8 mouse cellular contexts compared by ENCODE assay signal in the genomic region with DNA sequence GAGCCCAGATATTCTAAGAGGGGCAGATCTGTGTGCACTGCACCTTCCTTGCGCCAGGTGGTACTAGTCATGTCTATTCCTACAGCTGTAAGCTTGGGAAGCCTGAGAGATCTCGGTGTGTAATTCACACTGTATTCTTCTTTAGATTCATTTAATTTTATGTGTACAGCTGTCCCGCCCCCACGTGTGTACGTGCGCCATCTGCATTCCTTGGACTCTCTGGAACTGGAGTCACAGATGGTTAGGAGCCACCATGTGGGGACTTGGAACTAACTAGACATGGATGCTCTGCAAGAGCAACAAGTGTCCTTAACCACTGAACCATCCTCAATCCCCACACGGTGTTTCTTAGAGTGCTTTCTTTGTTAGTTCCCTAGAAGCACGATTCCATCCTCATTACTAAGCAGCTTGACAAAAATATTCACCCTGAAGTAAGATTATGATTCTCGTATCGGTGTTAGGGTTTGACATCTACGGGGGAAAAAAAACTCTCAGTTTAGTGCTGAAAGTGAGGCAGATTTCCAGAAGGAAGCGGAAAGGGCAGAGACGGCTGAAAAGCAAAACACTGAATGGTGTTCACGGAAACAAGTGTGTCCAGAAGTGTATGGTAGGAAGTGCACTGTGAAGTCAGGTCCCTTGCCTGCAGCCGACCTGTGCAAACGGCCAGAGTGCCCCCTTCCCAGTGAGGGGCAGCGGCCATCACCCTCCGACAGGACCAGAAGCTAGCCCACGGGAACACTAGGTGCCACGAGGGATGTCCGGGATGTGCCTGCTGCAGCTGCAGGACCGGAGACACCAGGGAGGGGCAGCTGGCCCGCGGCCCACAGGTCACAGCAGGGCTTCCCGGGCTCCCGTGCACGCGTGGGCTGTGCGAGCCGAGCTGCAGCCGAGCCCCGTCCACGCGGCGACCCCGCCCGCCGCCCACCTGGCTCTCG. TPM values are rescaled to one million over a fixed set of nuclear protein-coding genes. Genes with fewer than 3 reads are reported as not detected.
A peak's percentile ranks its signal among the peaks of the same experiment; 100 is the strongest.
DNase-seq lines count a peak whose midpoint lies in the region; ATAC-seq and TF ChIP-seq lines count a peak whose summit lies in the region.

No protein-coding gene starts in this region.

- no peaks in the 10 kb centered on the region for H3K27me3 ChIP-seq in thymus, adult 2 months (ENCODE audit: control insufficient read depth, insufficient read depth, low read length)
- H3K27me3 ChIP-seq in intestine, postnatal 0 days (replicated peaks; ENCODE audit: control insufficient read depth, insufficient read depth, low read length) = no peaks in the 10 kb centered on the region
- H3K27me3 ChIP-seq in limb, embryonic 13.5 days = peaks cover 6% of the 10 kb centered on the region; the same call in 1 of the 2 replicates
- H3K27me3 ChIP-seq in midbrain, embryonic 16.5 days (ENCODE audit: control insufficient read depth, insufficient read depth, low read depth, low read length) = no peaks in the 10 kb centered on the region

- no peak for TF ChIP-seq POLR2A in thymus, adult 2 months (IDR thresholded peaks at IDR 0.05; ENCODE audit: control insufficient read depth, extremely low read depth, insufficient read depth, low read length, poor library complexity)

- WGBS in thymus, adult 2 months = 15% methylated on average over 39 of the region's 39 CpGs
- 8% methylated on average over 37 of the region's 39 CpGs for WGBS in intestine, postnatal 0 days
- 11% methylated on average over 39 of the region's 39 CpGs for WGBS in limb, embryonic 13.5 days
- 10% methylated on average over 37 of the region's 39 CpGs for WGBS in midbrain, embryonic 16.5 days

- H3K4me3 ChIP-seq in thymus, adult 2 months (ENCODE audit: control insufficient read depth, insufficient read depth, low read length) = peak overlapping the region; percentile 70
- H3K4me3 ChIP-seq in intestine, postnatal 0 days (ENCODE audit: low read depth, low read length) = peak overlapping the region; percentile 73
- H3K4me3 ChIP-seq in limb, embryonic 13.5 days = peak overlapping the region; percentile 86
- H3K4me3 ChIP-seq in midbrain, embryonic 16.5 days (ENCODE audit: low read depth, low read length) = peak overlapping the region; percentile 80

- peak overlapping the region; percentile 58 for H3K9ac ChIP-seq in intestine, postnatal 0 days (ENCODE audit: low read depth, low read length)
- H3K9ac ChIP-seq in limb, embryonic 13.5 days = peak overlapping the region; percentile 85
- H3K9ac ChIP-seq in midbrain, embryonic 16.5 days (ENCODE audit: low read depth, low read length) = peak overlapping the region; percentile 88

- H3K36me3 ChIP-seq in thymus, adult 2 months (ENCODE audit: control insufficient read depth, insufficient read depth, low read length) = no peaks in the 10 kb centered on the region
- no peaks in the 10 kb centered on the region for H3K36me3 ChIP-seq in intestine, postnatal 0 days (ENCODE audit: control insufficient read depth, insufficient read depth)
- no peaks in the 10 kb centered on the region for H3K36me3 ChIP-seq in limb, embryonic 13.5 days
- no peaks in the 10 kb centered on the region for H3K36me3 ChIP-seq in midbrain, embryonic 16.5 days (ENCODE audit: control insufficient read depth, insufficient read depth, low read length)

- H3K27ac ChIP-seq in thymus, adult 2 months (ENCODE audit: control insufficient read depth, insufficient read depth, low read length) = no peak overlapping the region
- no peak overlapping the region; the same call in 1 of the 2 replicates for H3K27ac ChIP-seq in intestine, postnatal 0 days (ENCODE audit: low read depth, low read length)
- no peak overlapping the region for H3K27ac ChIP-seq in limb, embryonic 13.5 days
- H3K27ac ChIP-seq in midbrain, embryonic 16.5 days (ENCODE audit: low read length) = peak overlapping the region; percentile 87

- DNase-seq in thymus, adult 2 months = no peak
- DNase-seq in thymus, postnatal 14 days = no peak
- DNase-seq in cerebellum, adult 8-10 months = peak; percentile 70
- peak; percentile 58 for DNase-seq in frontal cortex, postnatal 25 days (ENCODE audit: low spot score in 2 of 2)

- peak; percentile 22 for ATAC-seq in intestine, postnatal 0 days
- ATAC-seq in limb, embryonic 13.5 days (ENCODE audit: low FRiP score, low read depth) = peak; percentile 33
- ATAC-seq in midbrain, embryonic 16.5 days = no peak; the same call in 1 of the 2 replicates
- ATAC-seq in erythroid progenitor cell, adult 5-6 weeks (replicated peaks; ENCODE audit: low FRiP score, poor library complexity, severe bottlenecking) = no peak

- H3K9me3 ChIP-seq in intestine, postnatal 0 days (ENCODE audit: control insufficient read depth) = no peaks in the 10 kb centered on the region
- no peaks in the 10 kb centered on the region for H3K9me3 ChIP-seq in limb, embryonic 13.5 days
- no peaks in the 10 kb centered on the region for H3K9me3 ChIP-seq in midbrain, embryonic 16.5 days (replicated peaks; ENCODE audit: control insufficient read depth, low read length, poor library complexity, severe bottlenecking)

- peaks cover 8% of the 10 kb centered on the region for H3K4me1 ChIP-seq in thymus, adult 2 months (replicated peaks; ENCODE audit: control insufficient read depth, insufficient read depth, low read length)
- H3K4me1 ChIP-seq in intestine, postnatal 0 days (replicated peaks; ENCODE audit: control insufficient read depth, insufficient read depth, low read length) = no peaks in the 10 kb centered on the region
- H3K4me1 ChIP-seq in limb, embryonic 13.5 days = peaks cover 12% of the 10 kb centered on the region
- peaks cover 11% of the 10 kb centered on the region for H3K4me1 ChIP-seq in midbrain, embryonic 16.5 days (ENCODE audit: control insufficient read depth, insufficient read depth, low read length)

- TF ChIP-seq CTCF in thymus, adult 2 months (IDR thresholded peaks at IDR 0.05; ENCODE audit: borderline replicate concordance, control insufficient read depth, extremely low read depth, insufficient read depth, low read length, poor library complexity) = no peak
- peak; percentile 26 for TF ChIP-seq CTCF in intestine, postnatal 0 days (IDR thresholded peaks at IDR 0.05; ENCODE audit: low read depth)

- H3K4me2 ChIP-seq in intestine, postnatal 0 days (replicated peaks; ENCODE audit: low read depth) = peak overlapping the region; percentile 98
- H3K4me2 ChIP-seq in limb, embryonic 13.5 days (replicated peaks) = peak overlapping the region; percentile 99
- H3K4me2 ChIP-seq in midbrain, embryonic 16.5 days (ENCODE audit: low read length) = peak overlapping the region; percentile 82

RNA-seq across cellular contexts. Expression of a gene that starts 24.0 kb away (rescaled TPM):
- 7.8 and 9.3 TPM in 2 replicates for polyA plus RNA-seq in thymus, adult 2 months (2012; rRNA removed)
- polyA plus RNA-seq in intestine, postnatal 0 days (2015; fragmentation: Nextera tagmentation; extraction: Ambion mirVana) = 2.8 and 3.6 TPM in 2 replicates
- polyA plus RNA-seq in limb, embryonic 13.5 days (2015; fragmentation: Nextera tagmentation; extraction: Ambion mirVana) = 8.8 and 9.8 TPM in 2 replicates
- 8.6 and 10.4 TPM in 2 replicates for polyA plus RNA-seq in midbrain, embryonic 16.5 days (2015; fragmentation: Nextera tagmentation; extraction: Ambion mirVana)
- total RNA-seq in erythroid progenitor cell, adult 5-6 weeks (2015; ENCODE audit: low replicate concordance) = 0.36 and 1.3 TPM in 2 replicates
- 0.64 and 5.1 TPM in 2 replicates for total RNA-seq in erythroid progenitor cell, adult 5-6 weeks (2017; ENCODE audit: low replicate concordance)

RNA-seq across cellular contexts. Expression of a gene that starts 38.8 kb away (rescaled TPM):
- polyA plus RNA-seq in thymus, adult 2 months (2012; rRNA removed) = 1.3 and 1.6 TPM in 2 replicates
- 2.7 and 3.1 TPM in 2 replicates for polyA plus RNA-seq in intestine, postnatal 0 days (2015; fragmentation: Nextera tagmentation; extraction: Ambion mirVana)
- polyA plus RNA-seq in limb, embryonic 13.5 days (2015; fragmentation: Nextera tagmentation; extraction: Ambion mirVana) = 3.1 and 3.2 TPM in 2 replicates
- polyA plus RNA-seq in midbrain, embryonic 16.5 days (2015; fragmentation: Nextera tagmentation; extraction: Ambion mirVana) = 0.46 and 1.2 TPM in 2 replicates
- not detected in 2 replicates for total RNA-seq in erythroid progenitor cell, adult 5-6 weeks (2015; ENCODE audit: low replicate concordance)
- not detected in 2 replicates for total RNA-seq in erythroid progenitor cell, adult 5-6 weeks (2017; ENCODE audit: low replicate concordance)

Comparison
In these comparisons a context has a peak if more than half of its experiments do, and no peak if none do; other contexts are left out.
1. DNase-seq: peak in cerebellum, adult 8-10 months (single experiment) and frontal cortex, postnatal 25 days (2 of 2); none in thymus, adult 2 months (single experiment) and thymus, postnatal 14 days (single experiment).
2. ATAC-seq: peak in intestine, postnatal 0 days (single experiment) and limb, embryonic 13.5 days (single experiment); none in midbrain, embryonic 16.5 days (single experiment) and erythroid progenitor cell, adult 5-6 weeks (single experiment).
3. Peak in every context shown above with its lines, with median percentiles within 50 percentile points of each other: H3K4me3 ChIP-seq, H3K4me2 ChIP-seq and H3K9ac ChIP-seq.